Mouse (Mus musculus) skeletal muscle tissue, postnatal 0 days (tissue): ENCODE measurements around the gene Tox4. TPM values are rescaled to one million over a fixed set of nuclear protein-coding genes. Genes with fewer than 3 reads are reported as not detected.

Experiments
- polyA plus RNA-seq: library from polyadenylated mRNA; unstranded; fragments of >200 nt; fragmentation: Nextera tagmentation; extraction: Ambion mirVana; gene quantifications from 2 replicates; pipeline ENCODE4 v1.2.1, GENCODE M21; 2015

Tox4 gene
- polyA plus RNA-seq = 30.0 and 30.4 TPM in 2 replicates

DNA sequence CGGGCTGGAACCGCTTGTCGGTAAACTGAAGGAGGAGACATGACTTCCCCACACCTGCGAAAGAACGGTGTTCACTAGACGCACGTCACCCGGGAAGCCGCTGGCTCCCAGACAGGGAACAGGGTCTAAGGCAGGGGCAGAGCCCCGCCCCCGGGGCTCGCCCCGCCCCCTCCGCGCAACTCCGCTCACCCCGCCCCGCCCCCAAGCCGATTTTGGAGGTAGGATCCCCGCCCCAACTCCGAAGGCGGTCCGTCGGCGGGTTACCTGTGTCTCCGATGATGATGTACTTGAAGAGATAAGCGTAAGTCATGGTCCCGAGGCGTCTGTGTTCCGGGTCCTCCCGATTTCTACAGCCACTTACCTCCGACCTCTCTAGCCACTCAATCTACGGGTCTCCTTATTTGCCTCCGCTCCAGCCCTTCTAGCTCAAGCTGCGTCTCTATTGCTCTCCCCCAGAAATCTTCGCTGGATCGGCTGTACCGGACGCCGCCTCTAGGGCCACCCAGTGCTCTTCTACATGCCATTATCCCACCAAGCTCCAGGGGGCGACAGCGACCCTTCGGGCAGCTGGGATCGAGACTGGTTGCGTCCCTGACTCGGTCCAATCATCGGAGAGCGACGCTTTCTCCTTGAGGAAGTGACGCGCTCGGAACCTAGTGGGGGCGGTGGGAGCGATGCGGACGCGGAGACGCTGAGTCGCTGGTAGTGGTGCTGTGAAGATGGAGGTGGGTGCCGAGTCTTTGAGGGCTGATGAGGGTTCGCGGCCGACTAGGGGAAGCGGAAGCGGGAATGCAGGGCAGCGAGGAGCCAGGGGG, at the start of gene Tox4, which contains the start of gene Rab2b:
Tox4 (plus strand) TSS at position 215 of the 815 bp plus-strand sequence.
Rab2b (minus strand) TSS at position 614 of the 815 bp plus-strand sequence.

DNA sequence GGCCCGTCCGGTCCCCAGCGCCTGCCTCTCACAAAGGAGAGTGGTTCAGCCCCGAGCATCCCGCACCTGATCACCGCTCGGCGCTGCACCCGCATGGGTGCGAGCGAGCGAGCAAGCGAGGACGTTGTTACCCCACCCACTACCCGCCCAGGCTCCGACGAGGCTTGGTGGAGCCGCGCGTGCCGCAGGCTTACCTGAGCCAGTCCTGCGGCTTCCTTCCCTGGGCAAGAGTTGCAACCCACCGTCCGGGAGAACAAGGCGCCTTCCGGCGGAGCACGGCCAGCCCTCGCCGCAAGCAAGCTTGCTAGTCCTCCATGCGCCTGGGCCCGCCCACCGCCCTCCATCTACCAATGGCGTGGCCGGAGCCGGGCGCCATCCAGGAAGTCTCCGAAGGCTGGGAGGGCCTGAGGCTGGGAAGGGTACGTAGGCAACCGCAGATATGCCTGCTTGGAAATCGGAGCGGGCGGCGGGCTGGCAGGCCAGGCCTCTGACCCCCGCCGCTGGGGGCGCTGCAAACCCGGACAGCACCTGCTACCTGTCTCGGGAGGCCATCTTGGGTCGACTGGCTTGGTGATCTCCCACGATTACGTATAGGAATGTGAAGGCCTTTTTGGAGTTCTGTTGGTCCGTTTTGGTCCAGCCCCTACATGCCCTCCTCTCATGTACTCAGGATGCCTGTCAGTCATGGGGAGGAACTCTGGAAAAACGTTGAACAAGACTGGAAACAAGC, 21.3 kb upstream of the Tox4 start, which contains the start of gene Chd8:
Chd8 (minus strand) TSS at position 297 of the 730 bp plus-strand sequence.

DNA sequence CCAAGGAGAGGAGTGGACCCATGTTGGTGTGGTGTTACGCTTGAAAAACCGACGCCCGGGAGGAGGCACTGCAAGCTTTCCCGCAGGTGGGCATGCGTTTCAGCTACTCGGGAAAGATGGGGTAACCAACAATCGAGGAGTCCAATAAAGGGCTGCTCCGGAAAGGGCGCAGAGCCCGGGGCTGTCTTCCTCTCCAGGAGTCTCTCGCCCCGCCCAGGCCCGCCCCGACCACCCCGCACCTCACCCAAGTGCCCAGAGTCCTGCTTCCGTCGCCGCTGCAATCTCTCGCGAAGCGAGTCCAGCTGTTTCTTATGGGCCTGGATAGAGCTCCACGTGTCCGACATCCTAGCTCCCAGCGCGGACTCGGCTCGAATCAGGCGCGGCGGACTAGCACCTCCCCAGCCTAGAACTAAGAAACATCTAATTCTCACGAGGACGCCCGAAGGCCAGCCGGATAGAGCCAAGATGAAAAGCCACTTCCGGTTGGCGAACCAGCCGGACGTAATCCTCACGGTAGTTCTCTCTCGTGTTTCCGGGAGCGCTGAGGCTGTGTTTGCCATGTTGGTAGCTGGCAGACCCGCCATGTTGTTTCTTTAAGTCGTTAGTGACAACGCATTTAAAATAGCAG, 25.8 kb downstream of the Tox4 start, which contains the start of gene Mettl3:
Mettl3 (minus strand) TSS at position 485 of the 628 bp plus-strand sequence.

DNA sequence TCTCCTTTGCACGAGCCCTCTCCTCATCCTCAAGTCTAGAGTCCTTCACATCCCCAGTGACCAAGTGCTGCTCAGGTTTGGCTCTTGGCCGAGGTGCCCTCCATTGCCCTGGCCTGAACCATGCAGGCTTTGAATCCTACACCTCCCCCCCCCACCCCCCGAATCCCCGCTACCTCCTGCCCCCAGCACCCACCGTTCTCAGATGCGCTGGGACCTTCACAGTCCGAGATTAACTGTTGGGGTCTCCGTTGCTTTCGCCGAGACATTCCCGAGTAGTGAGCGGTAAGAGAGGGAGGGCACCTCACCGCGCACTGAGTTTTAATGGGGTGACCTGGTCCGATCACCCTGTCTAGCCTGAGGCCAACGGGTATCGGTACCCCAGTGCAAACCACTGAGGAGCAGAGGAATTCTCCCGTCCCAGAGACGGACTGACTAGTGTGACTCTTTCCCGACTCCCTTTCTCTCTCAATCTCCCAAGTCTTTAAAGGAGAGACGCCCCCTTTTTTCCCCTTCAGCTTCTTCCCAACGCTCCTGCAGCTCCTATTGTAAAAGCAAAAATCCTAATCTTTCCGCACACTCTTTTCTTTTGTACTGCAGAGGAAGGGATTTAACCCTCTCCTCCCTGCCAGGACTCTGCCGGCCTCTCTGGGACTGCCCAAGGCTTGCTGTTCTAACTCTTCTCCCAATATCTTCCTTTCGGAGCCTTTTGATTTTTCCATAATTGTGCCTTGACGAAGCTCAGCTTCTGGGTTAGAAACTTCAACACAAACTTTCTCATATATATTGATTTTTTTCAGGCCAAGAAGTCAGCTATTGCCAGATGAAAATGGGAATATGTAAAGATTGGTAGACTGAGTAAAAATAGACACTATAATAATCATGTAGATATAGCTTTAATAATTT, 49.2 kb downstream of the Tox4 start, which contains the start of gene Sall2:
Sall2 (minus strand) TSS at position 853 of the 903 bp plus-strand sequence.

Other genes starting within 250 kb of the Tox4 start
- not detected in 2 replicates for gene Olfr221, start 236.7 kb upstream of the Tox4 start, polyA plus RNA-seq
- 132 and 150 TPM in 2 replicates for gene Hnrnpc, start 175.1 kb upstream of the Tox4 start, polyA plus RNA-seq
- gene Rpgrip1, start 168.4 kb upstream of the Tox4 start, polyA plus RNA-seq = 18.3 and 19.3 TPM in 2 replicates
- 14.6 and 15.2 TPM in 2 replicates for gene Supt16, start 81.7 kb upstream of the Tox4 start, polyA plus RNA-seq
- 10.4 and 11.7 TPM in 2 replicates for gene Chd8, start 21.4 kb upstream of the Tox4 start, polyA plus RNA-seq
- 6.4 and 7.0 TPM in 2 replicates for gene Rab2b, start 399 bp downstream of the Tox4 start, polyA plus RNA-seq
- 15.0 and 17.1 TPM in 2 replicates for gene Mettl3, start 26.0 kb downstream of the Tox4 start, polyA plus RNA-seq
- gene Sall2, start 49.6 kb downstream of the Tox4 start, polyA plus RNA-seq = 2.2 and 2.5 TPM in 2 replicates
- not detected in 2 replicates for gene Olfr1513, start 77.3 kb downstream of the Tox4 start, polyA plus RNA-seq
- gene Olfr1512, start 100.0 kb downstream of the Tox4 start, polyA plus RNA-seq = not detected in 2 replicates
- not detected in 2 replicates for gene Olfr1511, start 118.2 kb downstream of the Tox4 start, polyA plus RNA-seq
- gene Olfr1510, start 135.2 kb downstream of the Tox4 start, polyA plus RNA-seq = not detected in 2 replicates
- not detected in 2 replicates for gene Olfr1509, start 163.8 kb downstream of the Tox4 start, polyA plus RNA-seq
- not detected in 2 replicates for gene Olfr1508, start 188.3 kb downstream of the Tox4 start, polyA plus RNA-seq
- 0.40 TPM in 1 of 2 replicates, not detected in the other for gene Olfr1507, start 216.6 kb downstream of the Tox4 start, polyA plus RNA-seq